Mouse (Mus musculus) erythroblast, embryonic 14.5 days (primary cell): ENCODE measurements around the gene Cybc1.

Experiments
- GATA1 ChIP-seq: IDR thresholded peaks from 2 replicates; pipeline ENCODE4 v1.6.1; 2012; ENCODE audit warnings: low read length, inconsistent platforms, mixed read lengths
- TAL1 ChIP-seq: IDR thresholded peaks from 3 replicates; pipeline ENCODE4 v1.6.1; 2012; ENCODE audit warnings: low read length, inconsistent platforms, mixed read lengths

DNA sequence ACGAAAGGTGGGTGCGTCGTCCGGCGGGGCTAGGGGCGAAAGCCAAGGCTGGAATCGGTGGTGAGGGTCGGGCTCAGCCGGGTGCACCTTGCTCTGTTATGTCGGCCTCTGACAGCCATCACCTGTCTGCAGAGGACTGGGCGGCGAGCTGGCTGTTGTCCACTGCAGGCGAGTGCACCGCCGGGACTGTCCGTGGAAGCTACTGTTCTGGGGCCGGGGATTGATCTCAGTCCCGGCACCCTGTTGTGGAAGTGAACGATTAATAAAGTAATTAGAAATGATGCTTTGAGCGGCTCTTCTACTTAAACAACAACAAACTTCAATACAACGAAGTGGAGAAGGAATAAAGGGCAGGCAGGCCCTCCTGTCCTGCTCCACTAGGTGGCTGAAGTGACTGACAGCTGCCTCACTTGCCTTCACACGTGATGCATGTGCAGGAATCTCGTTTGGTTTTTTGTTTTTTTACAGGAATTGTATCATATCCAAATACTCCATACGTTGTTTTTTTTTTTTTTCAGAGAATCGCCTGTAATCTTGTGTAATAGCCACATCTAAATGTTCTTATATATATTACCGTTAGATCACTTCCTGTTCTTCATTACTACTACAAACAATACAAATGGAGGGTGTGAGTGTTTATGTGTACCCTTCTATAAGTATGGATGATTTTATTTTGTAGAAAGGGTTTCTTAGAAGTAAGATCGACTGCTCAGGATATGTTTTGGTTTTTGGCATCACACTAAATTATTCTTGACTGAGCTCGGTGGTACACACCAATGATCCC, 8.4 kb upstream of the Cybc1 start:
- TF ChIP-seq TAL1 = no peak
- no peak for TF ChIP-seq GATA1
